Mouse (Mus musculus) adrenal gland (tissue): ENCODE results near the gene Olfr1391.
"Not testable (repeated sequence)": the region's sequence is repeated elsewhere in the genome, so short reads cannot be mapped to it uniquely, and the experiment has no call there.

Experiments used
- intact Hi-C: fragments of 180-260 bp; cut with DNase I; formaldehyde crosslinking; loops from one replicate; pipeline ENCODE4 v1.15.1; 2025
- long read RNA-seq, 2 experiments: library from polyadenylated mRNA; unstranded; transcript quantifications; one replicate each; pipeline ENCODE4 v2.0.0; 2020; ENCODE audit warnings: borderline replicate concordance in 1 of 2; ENCODE audit not compliant: insufficient replicate concordance in 1 of 2

Gene Olfr1391
- long read RNA-seq, experiment 1: 0 reads
- long read RNA-seq, experiment 2: 0 reads

- intact Hi-C loops: no loop called here
Observed at GRCm38 (mm10) chr11:49322442-49322841, at the start of gene Olfr1391. Olfr1391 (plus strand) TSS chr11:49322742.

- intact Hi-C loops: loop anchor here (5.0 to 10.0 kb wide), 2 partner anchors 141 to 167 kb away; no protein-coding TSS in a partner anchor
Observed at GRCm38 (mm10) chr11:49273834-49274519, 48.6 kb upstream of the Olfr1391 start.

DNA sequence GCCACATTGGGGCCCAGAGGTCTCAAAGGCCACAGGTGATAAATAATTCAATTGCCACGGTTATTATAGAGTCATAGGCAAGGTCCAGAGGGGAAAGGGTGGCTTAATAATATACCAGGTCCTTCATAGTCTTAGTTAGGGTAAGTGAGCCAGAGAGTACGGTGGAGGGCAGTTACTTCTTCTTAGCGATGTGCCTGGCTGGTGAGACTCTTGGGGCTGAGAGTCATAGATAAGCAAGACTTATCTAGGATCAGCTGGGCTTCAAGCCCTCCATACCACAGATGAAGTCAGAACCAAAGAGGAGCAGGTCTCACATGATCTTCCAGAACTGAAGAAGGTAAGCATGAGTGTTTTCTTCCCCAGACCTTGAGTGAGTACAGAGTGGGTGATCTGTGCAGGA, 44.3 kb upstream of the Olfr1391 start, which contains the start of gene Olfr1393:
Olfr1393 (plus strand) TSS at position 83 of the 400 bp plus-strand sequence.
- intact Hi-C loops: loop anchor here (10.0 kb wide), 1 partner anchor 137 kb away; no protein-coding TSS in a partner anchor

- intact Hi-C loops: not testable (repeated sequence)
Observed at GRCm38 (mm10) chr11:49284982-49285381, 37.6 kb upstream of the Olfr1391 start, which contains the start of gene Olfr1392. Olfr1392 (plus strand) TSS chr11:49285282.

GRCm38 (mm10) chr11:49287251-49287650, 35.3 kb upstream of the Olfr1391 start:
- intact Hi-C loops: no loop called here

DNA sequence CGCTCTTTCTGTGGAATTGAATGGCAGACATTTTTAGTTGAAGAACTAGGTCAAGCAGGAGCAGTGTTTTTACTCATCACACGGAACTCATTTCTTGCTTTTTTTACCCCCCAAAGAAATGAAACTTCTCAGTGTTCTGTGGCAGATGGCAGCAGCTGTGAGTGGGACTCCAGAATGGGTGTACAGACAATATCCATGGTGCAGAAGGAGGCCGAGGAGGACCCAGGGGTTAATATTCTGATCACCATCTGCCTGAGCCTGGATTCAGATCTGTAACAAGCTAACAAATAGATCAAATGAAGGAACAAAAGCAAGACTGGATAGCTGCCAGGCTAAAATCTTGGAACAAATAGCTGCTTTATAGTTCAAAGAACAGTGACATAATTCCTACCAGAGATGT, 29.8 kb upstream of the Olfr1391 start:
- intact Hi-C loops: no loop called here

DNA sequence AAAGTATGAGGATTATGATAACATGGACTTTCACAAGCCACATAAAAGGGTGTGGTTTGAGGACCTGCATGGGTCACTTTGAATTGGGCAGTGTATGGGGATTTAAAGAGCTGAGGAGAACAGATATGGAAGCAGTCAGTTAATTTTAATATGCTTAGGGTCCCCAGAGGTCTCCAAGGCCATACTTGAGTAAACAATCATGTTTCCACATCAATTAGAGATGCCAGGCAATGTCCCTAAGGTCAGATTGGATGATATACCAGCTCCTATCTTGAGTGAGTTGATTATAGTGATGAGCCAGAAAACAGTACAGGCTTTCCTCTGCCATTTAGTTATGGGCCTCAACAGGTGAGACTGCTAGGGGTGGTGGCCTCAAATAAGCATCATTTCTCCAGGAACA, 18.1 kb upstream of the Olfr1391 start, which contains the start of gene Olfr10:
Olfr10 (plus strand) TSS at position 301 of the 400 bp plus-strand sequence.
- intact Hi-C loops: no loop called here

DNA sequence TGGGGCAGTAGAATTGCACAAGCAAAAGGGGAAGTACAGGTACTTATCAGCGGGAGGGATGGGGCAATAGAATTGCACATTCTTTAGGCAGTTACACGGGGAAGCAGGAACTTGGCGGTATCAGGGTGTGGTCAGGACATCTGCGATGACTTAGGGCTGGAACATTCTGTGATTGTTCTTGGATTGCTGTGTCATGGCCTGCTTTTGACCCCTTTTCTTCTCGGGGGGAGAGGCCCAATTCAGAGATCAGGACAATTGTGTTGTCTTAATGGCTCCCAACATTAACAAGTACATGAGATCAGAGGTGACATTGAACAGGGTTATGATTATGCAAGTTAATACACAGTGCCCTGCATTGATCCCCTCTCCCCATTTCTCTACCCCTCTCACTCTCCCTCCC, 14.0 kb upstream of the Olfr1391 start:
- intact Hi-C loops: not testable (repeated sequence)

GRCm38 (mm10) chr11:49326726-49327125, 4.2 kb downstream of the Olfr1391 start:
- intact Hi-C loops: no loop called here

- intact Hi-C loops: no loop called here
Observed at GRCm38 (mm10) chr11:49329686-49330085, 7.1 kb downstream of the Olfr1391 start.

DNA sequence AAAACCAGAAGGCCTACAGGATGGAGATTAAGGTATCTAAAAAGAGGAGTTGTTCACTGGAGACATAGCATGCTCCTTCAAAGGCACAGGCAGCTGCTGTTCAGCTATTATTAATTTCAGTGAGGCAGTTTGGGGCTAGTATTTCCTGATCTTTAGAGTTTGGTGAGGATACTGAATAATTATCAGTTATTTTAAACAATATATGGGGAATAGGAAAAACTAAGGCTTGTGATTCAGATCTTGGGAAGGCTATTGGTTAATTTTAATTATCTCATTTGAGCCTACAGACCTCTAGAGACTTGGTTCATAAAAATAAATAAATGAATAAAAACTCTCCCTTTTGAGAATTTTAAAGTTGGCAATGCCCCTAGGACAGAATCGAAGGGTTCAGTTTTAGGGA, 12.3 kb downstream of the Olfr1391 start, which contains the start of gene Olfr1390:
Olfr1390 (plus strand) TSS at position 301 of the 400 bp plus-strand sequence.
- intact Hi-C loops: no loop called here

- intact Hi-C loops: no loop called here
Observed at GRCm38 (mm10) chr11:49337150-49337832, 14.7 kb downstream of the Olfr1391 start.
